Mouse (Mus musculus) hindlimb bud, embryonic 11.5 days (tissue): ENCODE measurements around the gene Nbea.

Experiments used
- DNase-seq: peaks from one replicate; pipeline ENCODE4 v3.0.0-alpha.2; 2012; ENCODE audit warnings: low read depth, low spot score; ENCODE audit errors: extremely low spot score

Gene Nbea

DNA sequence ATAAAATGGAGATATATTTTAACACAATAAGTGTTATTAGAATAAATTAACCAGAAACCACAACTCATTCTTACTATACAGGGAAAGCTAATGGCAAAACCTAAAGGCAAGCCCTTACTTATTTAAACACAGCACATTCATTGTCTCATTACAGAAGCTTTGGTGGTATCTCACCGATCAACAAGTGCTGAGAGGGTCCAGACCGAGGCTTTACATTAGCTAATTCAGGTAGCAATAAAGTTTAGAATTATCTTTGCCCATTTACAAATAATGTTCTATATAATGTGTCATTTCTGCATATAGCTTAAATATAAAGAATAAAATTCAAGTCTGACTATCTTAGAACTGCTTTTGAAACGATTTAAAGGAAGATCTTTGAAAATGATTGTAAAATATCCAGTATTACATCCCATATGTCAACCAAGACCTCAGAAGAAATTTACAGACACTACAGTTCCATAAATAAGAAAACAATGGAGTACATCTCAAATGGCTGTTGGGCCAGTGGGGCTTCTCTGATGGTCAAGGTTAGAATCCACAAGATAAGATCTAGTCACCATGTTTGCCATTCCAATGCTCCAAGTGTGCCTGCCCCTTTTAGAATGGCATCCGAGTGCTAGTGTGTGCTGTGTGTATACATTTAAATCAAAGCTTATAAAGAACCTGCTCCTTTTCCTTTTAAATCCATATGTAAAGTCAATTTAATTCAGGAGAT is 398.1 kb downstream of the Nbea start:
- no peak for DNase-seq

DNA sequence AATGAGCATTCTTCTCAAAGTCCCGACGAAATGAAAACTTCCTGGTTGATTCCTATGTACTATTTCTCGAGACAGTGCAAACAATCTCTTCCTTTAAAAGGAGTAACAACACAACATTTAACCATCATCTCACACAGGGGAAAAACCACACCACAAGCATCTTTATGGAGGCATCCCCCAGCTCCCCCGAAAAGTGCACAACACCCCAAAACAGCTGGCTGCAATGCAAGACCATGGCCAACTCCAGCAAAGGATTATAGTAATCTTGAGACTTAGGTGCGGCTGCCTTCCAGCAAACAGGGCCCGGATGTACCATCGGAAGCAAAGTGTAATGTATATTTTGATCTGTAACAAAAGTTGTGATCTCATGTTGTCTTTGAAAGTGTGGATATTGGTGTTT is 399.4 kb downstream of the Nbea start:
- no peak for DNase-seq

DNA sequence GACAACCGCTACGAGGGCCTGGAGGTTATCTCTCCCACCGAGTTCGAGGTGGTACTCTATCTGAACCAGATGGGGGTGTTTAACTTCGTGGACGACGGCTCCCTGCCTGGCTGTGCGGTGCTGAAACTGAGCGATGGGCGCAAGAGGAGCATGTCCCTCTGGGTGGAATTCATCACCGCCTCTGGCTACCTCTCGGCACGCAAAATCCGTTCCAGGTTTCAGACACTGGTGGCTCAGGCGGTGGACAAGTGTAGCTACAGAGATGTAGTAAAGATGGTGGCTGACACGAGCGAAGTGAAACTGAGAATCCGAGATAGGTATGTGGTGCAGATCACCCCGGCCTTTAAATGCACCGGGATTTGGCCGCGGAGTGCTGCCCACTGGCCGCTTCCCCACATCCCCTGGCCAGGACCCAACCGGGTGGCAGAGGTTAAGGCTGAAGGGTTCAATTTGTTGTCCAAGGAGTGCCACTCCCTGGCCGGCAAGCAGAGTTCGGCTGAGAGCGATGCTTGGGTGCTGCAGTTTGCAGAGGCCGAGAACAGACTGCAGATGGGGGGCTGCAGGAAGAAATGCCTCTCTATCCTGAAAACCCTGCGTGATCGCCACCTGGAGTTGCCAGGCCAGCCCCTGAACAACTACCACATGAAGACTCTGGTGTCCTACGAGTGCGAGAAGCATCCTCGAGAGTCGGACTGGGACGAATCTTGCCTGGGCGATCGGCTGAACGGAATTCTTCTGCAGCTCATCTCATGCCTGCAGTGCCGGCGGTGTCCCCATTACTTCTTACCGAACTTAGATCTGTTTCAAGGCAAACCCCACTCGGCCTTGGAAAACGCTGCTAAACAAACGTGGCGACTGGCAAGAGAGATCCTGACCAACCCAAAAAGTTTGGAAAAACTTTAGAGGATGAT is 400.1 kb downstream of the Nbea start:
- DNase-seq = no peak

DNA sequence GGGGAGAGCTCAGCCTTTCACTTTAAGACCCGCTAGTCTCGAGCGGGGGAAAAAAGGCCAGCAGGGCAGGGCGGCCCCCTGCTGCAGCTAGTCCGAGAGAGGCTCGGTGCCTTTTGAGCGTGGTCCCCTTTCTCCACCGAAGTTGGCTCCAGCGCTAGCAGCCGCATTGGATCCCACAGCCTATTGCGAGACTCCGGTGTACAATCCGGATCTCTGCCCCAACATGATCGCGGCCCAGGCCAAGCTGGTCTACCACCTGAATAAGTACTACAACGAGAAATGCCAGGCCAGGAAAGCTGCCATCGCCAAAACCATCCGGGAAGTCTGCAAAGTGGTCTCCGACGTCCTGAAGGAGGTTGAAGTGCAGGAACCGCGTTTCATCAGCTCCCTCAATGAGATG is 400.7 kb downstream of the Nbea start:
- no peak for DNase-seq

DNA sequence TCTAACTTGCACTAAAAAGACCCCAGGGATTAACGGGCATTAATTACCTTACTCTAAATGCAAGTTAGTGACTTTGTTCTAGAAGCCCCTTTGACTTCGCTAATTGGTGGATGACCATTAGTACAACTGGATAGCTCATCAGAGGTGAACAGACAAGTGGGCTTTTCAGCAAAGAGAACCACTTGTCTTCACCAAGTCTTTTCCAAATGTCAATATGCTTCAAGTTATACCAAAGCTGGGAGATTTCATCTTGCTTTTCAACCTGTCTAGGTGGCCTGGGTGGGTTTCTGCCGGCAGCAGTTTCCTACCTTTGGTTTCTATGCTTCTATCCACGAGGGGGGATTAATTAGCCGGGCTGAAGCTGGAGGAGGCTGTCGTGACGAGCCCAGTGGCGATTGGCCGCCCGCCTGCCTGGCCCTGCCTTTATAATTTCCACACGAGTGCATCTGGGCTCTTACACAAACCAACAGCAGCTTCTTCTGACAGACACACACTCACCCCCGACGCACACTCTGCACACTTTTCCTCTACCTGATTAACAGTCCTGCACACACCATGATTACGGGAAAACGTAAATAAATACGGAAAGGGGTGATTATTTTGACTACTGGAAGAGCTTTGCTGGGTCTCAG is 401.3 kb downstream of the Nbea start, which contains the start of gene Mab21l1:
Mab21l1 (plus strand) TSS at position 455 of the 632 bp plus-strand sequence.
- DNase-seq = no peak

DNA sequence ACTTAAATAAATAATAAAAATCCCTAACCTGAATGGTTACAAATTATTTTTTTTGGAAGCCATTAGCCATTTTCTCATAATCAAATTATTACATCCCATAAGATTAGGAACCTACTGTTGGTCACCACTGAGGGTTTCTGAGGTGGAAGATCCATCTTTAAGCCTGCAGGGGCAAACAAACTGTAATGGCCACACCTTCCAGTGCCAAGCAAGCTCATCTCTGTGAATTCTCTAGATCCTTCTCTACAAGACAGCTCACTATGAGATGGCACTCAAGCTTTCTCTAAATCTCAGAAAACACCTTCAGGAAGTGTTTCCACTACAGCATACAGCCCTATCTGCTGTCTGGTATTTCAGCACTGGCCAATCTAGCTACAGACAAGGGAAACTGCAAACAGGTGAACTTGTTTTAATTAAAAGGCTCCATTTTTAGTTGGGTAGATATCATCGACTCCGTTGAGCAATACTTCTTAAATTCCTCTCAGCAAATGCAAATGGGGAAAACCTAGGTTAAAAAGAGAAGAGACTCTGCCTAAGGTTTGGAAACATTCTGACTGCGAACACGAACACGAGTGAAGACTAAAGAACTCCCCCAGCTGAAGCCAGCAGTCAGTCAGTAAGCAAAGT is 402.0 kb downstream of the Nbea start:
- no peak for DNase-seq

DNA sequence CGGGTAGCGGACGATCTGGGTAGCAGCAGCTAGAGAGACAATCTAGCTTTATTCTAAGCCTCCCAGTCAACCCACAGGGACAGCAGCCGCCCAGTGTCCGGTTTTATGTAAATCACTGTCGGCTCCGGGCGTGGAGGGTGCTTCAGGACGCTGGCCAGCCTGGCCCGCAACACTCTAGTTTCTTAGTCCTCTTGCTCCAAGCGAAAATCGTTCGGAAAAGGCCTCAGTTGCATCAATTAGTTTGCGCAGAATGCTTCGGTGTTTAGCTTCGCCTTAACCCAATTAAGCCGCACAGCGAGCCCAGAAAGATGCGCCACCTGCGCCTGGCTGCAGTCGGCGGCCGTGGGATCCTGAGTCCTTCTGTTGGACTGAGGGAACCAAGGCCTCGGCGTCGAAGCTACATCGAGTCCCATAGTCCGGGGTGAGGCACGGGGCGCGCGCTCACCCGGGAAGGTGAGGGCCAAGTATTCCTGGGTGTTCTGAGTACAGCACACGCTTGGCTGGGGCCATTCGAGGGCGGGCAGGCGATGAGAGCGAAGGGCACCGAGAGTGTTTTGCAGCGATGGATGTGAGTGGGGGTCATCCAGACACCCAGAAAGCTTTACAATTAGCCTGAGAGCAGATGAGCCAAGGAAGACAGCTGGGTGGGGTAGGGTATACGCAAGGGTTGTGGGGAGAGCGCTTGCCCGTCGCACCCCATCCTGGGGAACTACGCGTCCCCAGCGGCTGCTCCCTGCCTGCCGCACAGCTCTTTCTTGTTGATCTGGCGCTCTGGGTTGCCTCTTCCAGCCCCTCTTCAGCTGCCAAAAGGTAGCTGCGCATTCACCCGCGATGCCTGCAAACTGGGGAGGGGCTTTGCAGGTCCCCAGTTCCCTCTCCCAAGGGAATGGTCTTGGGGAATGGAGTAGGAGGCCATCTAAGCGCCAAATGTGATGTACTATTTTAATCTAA is 403.1 kb downstream of the Nbea start:
- no peak for DNase-seq

DNA sequence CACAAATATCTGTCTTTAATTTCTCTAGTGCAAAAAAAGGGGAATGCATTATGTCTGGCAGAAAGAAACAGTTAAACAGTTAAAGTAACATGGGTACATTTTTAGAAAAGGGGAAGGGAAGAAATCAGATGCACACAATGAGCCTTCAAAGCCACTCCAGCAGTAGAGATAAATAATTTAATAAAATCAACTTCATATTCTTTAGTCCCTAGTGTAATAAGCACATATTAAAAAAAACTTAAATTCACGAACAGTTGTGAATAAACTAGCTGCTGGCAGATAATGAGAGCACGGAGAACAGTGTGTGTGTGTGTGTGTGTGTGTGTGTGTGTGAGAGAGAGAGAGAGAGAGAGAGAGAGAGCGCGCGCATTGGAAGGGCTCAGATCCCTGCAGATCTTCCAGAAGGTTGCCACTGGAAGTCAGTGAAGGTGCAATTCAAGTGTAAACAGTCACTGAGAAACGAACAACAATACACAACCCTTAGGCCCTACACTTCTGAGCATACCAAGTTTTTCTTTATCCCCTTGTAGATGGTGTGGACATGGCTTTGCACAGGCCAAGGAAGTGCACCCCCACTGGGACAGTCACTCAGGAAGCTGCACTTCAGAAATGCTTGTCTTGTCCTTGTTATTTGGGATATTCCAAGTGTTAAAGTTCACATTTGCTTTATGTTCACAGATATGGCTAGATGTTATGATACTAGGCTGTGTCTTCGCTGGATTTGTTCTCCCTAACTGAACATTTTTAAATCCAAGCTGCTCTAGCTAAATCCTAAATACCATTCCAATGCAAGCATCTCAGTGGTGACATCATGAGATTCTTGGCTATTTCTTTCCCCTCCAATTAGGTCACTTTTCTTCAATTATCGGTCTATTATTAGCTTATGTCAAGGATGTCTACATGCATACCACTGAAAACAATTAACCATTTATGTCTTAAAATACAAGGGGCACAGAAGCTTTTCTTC is 404.5 kb downstream of the Nbea start:
- no peak for DNase-seq

DNA sequence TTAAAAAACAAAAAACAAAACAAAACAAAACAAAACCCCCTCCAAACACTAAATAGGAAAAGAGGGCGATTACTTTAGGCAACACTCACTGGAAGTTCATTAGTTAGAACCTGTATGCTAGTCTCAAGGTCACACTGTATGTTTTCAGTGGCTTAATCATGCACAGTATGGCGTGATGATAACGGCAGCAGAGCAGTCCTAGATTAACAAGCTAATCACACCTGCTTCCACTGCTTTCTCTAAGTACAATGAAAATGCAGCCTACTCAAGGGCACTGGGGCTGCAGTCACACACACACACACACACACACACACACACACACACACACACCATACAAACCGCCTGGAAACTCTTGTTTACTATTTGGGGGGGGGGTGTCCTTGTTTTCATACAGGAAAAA is 406.0 kb downstream of the Nbea start:
- DNase-seq = no peak

DNA sequence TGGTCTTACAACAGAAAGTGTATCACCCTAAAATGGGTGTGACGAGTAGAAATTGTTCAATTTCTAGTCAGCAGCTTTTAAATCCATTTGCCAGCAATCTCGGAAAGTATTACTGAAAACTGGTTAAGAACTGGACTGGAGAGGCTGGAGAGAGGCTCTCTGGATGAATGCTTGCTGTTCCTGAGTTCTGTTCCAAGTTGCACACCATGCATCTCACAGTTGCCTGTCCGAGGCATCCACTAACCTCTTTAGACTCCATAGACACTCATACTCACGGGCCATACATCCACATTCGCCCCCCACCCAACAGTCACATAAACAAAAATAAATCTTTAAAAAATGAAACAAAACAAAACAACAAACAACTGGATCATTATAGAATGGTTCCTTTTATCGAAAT is 407.7 kb downstream of the Nbea start:
- no peak for DNase-seq

DNA sequence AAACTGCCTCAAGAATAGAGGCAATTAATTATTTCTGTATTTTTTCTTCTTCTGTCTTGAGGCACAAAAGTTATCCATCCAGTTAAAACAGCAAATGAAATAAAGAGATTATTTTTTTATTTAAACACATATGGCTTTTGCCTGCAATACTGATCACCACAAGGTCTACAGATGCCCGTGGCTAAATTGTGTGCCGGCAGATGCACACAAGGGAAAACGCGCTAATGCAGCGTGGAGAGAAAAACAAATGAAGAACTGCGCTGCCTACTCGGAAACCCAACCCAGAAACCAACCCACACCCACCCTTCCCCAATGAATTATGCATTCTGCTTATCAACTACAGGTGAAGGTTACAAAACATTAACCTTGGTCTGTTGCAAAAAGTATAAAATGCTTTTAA is 408.3 kb downstream of the Nbea start:
- no peak for DNase-seq

DNA sequence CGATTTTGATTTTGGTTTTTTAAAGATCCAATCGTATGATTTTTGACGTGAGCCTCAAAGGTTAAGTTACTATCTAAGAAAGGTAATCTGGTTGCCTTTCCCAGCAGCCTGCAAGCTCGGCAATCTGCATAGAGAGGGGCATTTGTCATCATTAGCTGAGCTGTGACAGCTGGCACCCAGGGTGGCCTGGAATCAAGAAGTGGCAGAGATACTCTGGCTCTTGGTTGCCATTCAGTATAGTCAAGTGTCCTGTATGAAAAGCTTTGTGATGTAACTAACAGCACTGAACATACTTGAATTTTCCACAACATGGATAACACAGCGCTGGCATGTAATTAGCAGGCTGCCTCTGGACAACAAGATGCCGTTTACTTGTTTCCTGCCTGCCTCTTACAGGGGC is 409.3 kb downstream of the Nbea start:
- no peak for DNase-seq

DNA sequence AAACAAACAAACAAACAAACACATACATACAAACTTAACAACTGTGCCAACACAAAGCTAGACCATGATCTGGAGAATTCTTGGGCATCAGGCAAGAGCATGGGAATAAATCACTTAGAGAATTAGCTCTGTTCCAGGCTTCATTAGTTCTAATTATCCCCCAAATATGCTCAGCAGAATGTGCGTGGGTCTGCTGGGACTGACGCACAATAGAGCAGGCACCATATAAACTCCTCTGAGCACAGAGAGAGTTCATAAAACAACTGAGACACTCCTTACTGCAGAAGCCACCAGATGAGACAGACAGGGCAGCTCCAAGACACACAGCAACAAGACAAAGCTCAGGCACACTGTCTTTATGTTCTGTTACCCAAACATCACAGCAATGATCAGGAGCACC is 414.2 kb downstream of the Nbea start:
- no peak for DNase-seq

DNA sequence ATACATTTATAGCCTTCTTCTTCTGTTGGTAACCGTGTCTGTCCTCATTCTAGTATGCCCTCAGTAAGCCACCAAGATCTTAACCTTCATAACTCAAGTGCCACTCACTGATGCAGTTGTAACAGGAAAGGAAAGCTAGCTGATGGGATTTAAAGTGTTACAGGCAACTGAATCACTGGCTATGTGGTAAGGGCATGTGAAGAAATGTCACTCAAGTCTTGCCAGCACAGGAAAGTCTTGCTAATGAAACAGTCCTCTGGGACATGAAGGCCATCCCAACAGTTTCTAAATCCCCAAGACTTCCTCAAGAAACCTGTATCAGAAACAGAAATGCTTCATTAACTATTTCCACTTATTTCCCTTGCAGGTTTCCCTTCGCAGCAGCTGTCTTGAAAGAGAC is 414.8 kb downstream of the Nbea start:
- DNase-seq = no peak

DNA sequence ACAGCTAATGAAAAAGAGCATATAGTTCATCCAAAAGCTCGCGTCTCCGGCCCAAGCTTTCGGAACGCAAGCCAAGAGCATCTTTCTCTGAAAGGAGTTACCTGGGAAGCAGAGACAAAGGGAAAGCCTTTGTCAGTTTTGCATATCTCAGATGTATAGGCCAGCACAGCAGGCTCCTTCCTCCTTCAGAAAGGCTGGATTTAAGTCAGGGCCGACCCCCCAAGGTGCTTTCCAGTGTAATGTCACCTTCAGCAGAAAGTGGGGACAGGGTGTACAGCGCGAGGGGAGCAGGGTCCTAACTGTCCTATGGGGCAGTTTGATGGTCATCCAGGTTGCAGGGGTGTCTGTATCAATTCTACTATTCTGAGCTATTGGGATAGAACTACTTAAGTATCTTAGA is 419.9 kb downstream of the Nbea start:
- no peak for DNase-seq

DNA sequence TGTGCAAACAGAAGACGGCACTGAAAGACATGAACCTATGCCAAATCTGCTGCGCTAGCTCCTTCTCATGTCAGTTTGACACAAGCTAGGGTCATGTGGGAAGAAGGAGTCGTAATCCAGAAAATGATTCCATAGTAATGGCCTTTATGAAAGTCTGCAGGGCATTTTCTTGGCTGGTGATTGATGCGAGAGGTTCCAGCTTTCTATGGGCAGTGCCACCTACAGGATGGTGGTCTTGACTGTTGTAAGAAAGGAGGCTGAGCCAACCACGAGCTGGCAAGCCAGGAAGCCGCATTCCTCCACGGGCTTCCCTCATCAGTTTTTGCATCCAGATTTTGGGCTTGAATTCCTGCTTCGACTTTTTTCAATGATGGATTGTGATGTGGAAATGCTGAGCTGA is 425.2 kb downstream of the Nbea start:
- DNase-seq = no peak

DNA sequence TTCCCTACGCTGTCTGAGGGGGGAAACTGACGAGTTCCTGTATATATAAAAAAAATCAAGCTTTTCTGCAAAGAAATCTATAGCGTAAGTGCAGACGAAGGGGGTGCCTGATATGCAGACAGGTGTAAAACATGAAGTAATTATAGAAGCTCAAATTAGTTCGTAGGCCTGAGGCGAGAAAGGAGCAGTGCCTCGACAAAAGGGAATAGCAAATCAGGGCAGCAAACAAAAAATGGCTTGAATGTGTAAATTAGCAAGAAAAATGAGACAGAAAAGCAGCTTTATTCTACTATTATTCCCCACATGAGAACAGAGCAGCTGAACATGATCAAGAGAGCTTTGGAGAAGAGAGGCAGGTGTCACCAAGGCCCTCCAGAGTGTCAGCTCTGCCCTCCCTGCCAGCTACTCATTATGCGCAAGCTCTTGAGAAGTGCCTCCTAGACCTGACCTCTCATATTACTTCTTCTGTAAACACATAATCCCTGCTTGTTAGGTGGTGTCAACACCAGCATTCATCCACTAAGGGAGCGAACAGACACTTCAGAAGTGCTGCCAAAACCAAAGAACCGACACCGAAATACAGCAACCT is 426.8 kb downstream of the Nbea start:
- DNase-seq = no peak

DNA sequence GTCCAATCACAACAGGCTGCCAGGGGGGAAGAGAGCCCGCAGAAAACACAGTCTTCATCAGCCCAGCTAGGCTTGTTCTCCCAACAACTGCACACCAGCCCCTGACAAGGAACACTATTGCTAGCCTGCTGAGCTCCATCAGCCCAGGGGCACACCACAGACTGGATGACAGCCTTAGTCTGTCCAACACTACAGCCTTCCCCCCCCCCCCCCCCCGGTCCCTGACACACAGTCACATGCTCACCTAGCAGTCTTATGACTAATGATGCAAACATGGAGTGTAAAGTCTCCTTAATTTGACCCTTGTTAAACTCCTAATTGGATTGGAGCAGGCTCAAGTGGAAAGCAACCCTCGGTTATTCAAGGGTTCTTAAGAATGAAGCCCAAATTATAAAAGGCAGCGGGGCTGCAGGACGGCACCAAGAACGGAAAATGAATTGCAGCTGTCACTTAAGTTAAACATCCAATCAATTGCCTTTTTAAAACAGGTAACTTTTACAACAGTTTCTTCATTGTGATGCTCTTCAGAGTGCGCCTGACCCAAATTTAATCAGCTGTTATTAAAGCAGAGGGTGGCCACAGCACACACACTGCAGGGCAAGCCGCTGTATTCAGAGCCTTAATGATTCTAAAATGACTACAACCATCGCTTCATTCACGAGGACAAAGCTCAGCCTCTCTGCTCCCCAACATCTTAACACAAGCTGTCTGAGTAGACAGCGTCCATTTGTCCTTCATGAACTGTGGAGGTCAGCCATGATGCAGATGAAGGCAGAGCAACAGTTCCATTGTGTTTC is 427.5 kb downstream of the Nbea start:
- DNase-seq = no peak
